Mouse (Mus musculus) R1 (cell line): Measurements from ENCODE around the gene Kdelr2.

ENCODE experiments used
- DNase-seq: peaks from one replicate; pipeline ENCODE4 v3.0.0-alpha.2; 2018; ENCODE audit warnings: low read depth, low spot score

The Kdelr2 gene

GRCm38 (mm10) chr5:143470421-143471164, 67.0 kb downstream of the Kdelr2 start:
- no peak for DNase-seq

DNA sequence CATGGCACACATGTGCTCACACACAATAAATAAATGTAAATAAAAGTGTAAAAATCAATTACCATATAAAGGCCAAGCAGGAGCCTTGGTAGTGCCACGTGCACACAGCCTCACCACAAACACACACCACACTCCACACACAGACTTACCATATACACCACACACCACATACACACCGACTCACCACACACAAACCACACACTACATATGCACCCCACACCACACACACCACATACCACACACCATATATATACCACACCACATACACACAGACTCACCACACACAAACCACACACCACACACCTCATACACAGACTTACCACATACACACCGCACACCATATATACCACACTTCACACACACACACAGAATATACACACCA, 67.5 kb downstream of the Kdelr2 start:
- DNase-seq, result no peak
